In genomic region chr14:21706759-21707571, GRCm38 (mm10) we compare ENCODE assay signal across 9 mouse cellular contexts. TPM values are rescaled to one million over a fixed set of nuclear protein-coding genes. Genes with fewer than 3 reads are reported as not detected.
DNase-seq lines count a peak whose midpoint lies in the region; ATAC-seq lines count a peak whose summit lies in the region.
"Had no signal": no experiment of that assay in that cellular context is flagged by ENCODE, and none has a peak within 500 bp of the region (broad histone marks: within the 10 kb centered on the region; RNA-seq: fewer than 3 reads in every experiment).

No protein-coding gene starts in this region.

- H3K36me3 ChIP-seq in forebrain, embryonic 15.5 days, result no peaks in the 10 kb centered on the region

- no peak overlapping the region for H3K4me2 ChIP-seq in forebrain, embryonic 15.5 days (replicated peaks)

- peak overlapping the region; percentile 88 for H3K27ac ChIP-seq in forebrain, embryonic 15.5 days (replicated peaks)
- H3K27ac ChIP-seq: liver, embryonic 14.5 days had no signal

- no peaks in the 10 kb centered on the region for H3K27me3 ChIP-seq in forebrain, embryonic 15.5 days

- no peaks in the 10 kb centered on the region for H3K9me3 ChIP-seq in forebrain, embryonic 15.5 days

- peak; percentile 71 for ATAC-seq in forebrain, embryonic 15.5 days (replicated peaks)
- peak; percentile 85 for ATAC-seq in megakaryocyte progenitor cell, adult 5-6 weeks (replicated peaks; ENCODE audit: poor library complexity)

- WGBS in forebrain, embryonic 15.5 days, result 40% methylated on average over 12 of the region's 12 CpGs

- H3K4me3 ChIP-seq in forebrain, embryonic 15.5 days, result no peak overlapping the region

- no peak overlapping the region for H3K9ac ChIP-seq in forebrain, embryonic 15.5 days (replicated peaks)
- H3K9ac ChIP-seq: liver, embryonic 14.5 days had no signal

- H3K4me1 ChIP-seq in forebrain, embryonic 15.5 days, result peaks cover 13% of the 10 kb centered on the region

- peak; percentile 24 to 53 for DNase-seq in left cerebral cortex, adult 18-20 months (ENCODE audit: low spot score in 2 of 2)
- DNase-seq in left cerebral cortex, adult 11 months (ENCODE audit: low spot score), result no peak
- DNase-seq in heart, postnatal 10 days, result peak; percentile 53 to 55
- peak; percentile 56 to 83 for DNase-seq in left cerebral cortex, postnatal 25 days (ENCODE audit: low spot score in 2 of 2)
- DNase-seq in B cell, adult 2 months, result no peak
- no peak for DNase-seq in natural killer cell, adult 2 months (ENCODE audit: low spot score in 2 of 2)

- intact Hi-C loops in heart, postnatal 10 days (cut with DNase I), result no loop called here
- intact Hi-C loops in left cerebral cortex, postnatal 25 days (cut with DNase I), result no loop called here

RNA-seq across cellular contexts. Expression of gene Dupd1, which starts 7.4 kb away (rescaled TPM):
- under 1 TPM in 1 of 2 experiments, not detected in 1; 0.66 TPM for total RNA-seq in left cerebral cortex, adult 18-20 months (2021)
- 0.22 TPM in 1 of 2 replicates, not detected in the other for polyA plus RNA-seq in forebrain, embryonic 15.5 days (2015; fragmentation: Nextera tagmentation; extraction: Ambion mirVana)
- under 1 TPM in 1 of 2 experiments, not detected in 1; 0.45 TPM for total RNA-seq in heart, postnatal 10 days (2021)
- under 1 TPM in 1 of 2 experiments, not detected in 1; 0.53 TPM for total RNA-seq in left cerebral cortex, postnatal 25 days (2021)
- not detected in 2 replicates for total RNA-seq in megakaryocyte progenitor cell, adult 5-6 weeks (2015)
- total RNA-seq in megakaryocyte progenitor cell, adult 5-6 weeks (2017), result not detected in 2 replicates
- polyA plus RNA-seq: liver, embryonic 14.5 days had no signal

RNA-seq across cellular contexts. Expression of gene Samd8, which starts 43.4 kb away (rescaled TPM):
- total RNA-seq in left cerebral cortex, adult 18-20 months (2021), result 10 to 100 TPM; 76.3 to 78.5 TPM
- 24.2 and 24.6 TPM in 2 replicates for polyA plus RNA-seq in forebrain, embryonic 15.5 days (2015; fragmentation: Nextera tagmentation; extraction: Ambion mirVana)
- total RNA-seq in heart, postnatal 10 days (2021), result 10 to 100 TPM; 27.2 to 30.5 TPM
- total RNA-seq in left cerebral cortex, postnatal 25 days (2021), result 10 to 100 TPM; 82.5 to 82.8 TPM
- 6.2 and 10.3 TPM in 2 replicates for total RNA-seq in megakaryocyte progenitor cell, adult 5-6 weeks (2015)
- 4.4 and 8.7 TPM in 2 replicates for total RNA-seq in megakaryocyte progenitor cell, adult 5-6 weeks (2017)

RNA-seq across cellular contexts. Expression of gene Dusp13, which starts 44.0 kb away (rescaled TPM):
- total RNA-seq in left cerebral cortex, adult 18-20 months (2021), result under 1 TPM in 1 of 2 experiments, not detected in 1; 0.60 TPM
- not detected in 2 replicates for polyA plus RNA-seq in forebrain, embryonic 15.5 days (2015; fragmentation: Nextera tagmentation; extraction: Ambion mirVana)
- total RNA-seq in heart, postnatal 10 days (2021), result under 1 TPM in 1 of 2 experiments, not detected in 1; 0.60 TPM
- total RNA-seq in left cerebral cortex, postnatal 25 days (2021), result 1 to 10 TPM in 1 of 2 experiments, under 1 TPM in 1; 0.53 to 1.1 TPM
- total RNA-seq in megakaryocyte progenitor cell, adult 5-6 weeks (2015), result not detected in 2 replicates
- total RNA-seq in megakaryocyte progenitor cell, adult 5-6 weeks (2017), result not detected in 2 replicates

Comparison
In these comparisons a context has a peak if more than half of its experiments do, and no peak if none do; other contexts are left out.
1. DNase-seq: peak in left cerebral cortex, adult 18-20 months (2 of 2), heart, postnatal 10 days (2 of 2) and left cerebral cortex, postnatal 25 days (2 of 2); none in left cerebral cortex, adult 11 months (single experiment), B cell, adult 2 months (0 of 2) and natural killer cell, adult 2 months (0 of 2).